Mouse (Mus musculus) mature B cell (primary cell): ENCODE results near the gene Tex10.

Experiments used
- in situ Hi-C: fragments of 300-500 bp; cut with MboI; formaldehyde crosslinking; loops from 2 replicates; pipeline ENCODE4 v1.14.3; 2019

Gene Tex10

GRCm38 (mm10) chr4:48403066-48403640, 70.1 kb downstream of the Tex10 start:
- in situ Hi-C loops: no loop called here

GRCm38 (mm10) chr4:48396949-48397348, 76.3 kb downstream of the Tex10 start:
- in situ Hi-C loops: no loop called here

GRCm38 (mm10) chr4:48382506-48382905, 90.8 kb downstream of the Tex10 start:
- in situ Hi-C loops: loop anchor here (10.0 kb wide), 1 partner anchor 158 kb away; no protein-coding TSS in a partner anchor

- in situ Hi-C loops: loop anchor here (10.0 kb wide), 1 partner anchor 156 kb away; no protein-coding TSS in a partner anchor
Observed at GRCm38 (mm10) chr4:48380940-48381339, 92.3 kb downstream of the Tex10 start.
